Mouse (Mus musculus): ENCODE measurements around the gene Insr.
"Not testable (repeated sequence)": the region's sequence is repeated elsewhere in the genome, so short reads cannot be mapped to it uniquely, and the experiment has no call there.

The Insr gene

DNA sequence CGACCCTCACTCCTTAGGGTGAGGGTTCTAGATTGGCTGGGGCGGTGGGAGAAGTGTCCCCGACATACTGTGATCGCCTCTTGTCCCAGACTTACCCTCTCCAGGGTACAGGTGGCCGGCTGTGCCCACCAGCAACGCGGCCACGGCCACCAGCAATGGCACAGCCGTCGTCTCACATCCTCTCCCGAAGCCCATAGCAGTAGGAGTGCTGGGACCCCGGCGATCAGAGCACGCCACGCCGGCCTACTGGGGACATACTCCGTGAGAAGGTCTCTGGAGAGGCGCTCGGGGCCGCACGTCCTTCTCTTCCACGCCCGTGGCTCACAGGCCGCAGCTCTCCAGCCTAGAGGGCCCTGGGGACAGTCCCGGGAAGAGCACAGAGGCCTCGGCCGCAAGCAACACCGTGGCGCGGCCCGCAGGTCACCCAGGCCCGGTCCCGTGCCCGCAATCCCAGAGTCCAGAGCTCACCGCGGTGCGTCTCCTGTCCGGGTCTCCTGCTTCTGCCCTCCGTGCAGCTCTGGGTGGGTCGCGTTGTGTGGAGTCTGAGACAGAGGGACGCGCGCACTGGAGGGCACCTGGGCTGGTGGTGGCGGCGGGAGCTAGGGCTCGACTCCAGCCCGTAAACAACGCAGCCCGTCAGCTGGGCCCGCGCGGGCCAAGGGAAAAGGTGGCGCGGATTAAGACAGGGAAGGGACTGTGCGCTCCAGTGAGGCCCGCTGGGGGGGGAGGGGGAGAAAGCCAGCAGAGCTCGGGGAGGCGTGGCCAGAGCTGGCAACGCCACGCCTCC, at the start of gene Insr:
Gene Insr (minus strand): TSS at position 684 of the 787 bp plus-strand sequence.
- in situ Hi-C loops (cut with MboI; ENCODE audit: unreplicated experiment in 2 of 2), result loop anchor here in 1 of 2 experiments (5.0 kb wide), 1 partner anchor 57 kb away; no protein-coding TSS in a partner anchor

DNA sequence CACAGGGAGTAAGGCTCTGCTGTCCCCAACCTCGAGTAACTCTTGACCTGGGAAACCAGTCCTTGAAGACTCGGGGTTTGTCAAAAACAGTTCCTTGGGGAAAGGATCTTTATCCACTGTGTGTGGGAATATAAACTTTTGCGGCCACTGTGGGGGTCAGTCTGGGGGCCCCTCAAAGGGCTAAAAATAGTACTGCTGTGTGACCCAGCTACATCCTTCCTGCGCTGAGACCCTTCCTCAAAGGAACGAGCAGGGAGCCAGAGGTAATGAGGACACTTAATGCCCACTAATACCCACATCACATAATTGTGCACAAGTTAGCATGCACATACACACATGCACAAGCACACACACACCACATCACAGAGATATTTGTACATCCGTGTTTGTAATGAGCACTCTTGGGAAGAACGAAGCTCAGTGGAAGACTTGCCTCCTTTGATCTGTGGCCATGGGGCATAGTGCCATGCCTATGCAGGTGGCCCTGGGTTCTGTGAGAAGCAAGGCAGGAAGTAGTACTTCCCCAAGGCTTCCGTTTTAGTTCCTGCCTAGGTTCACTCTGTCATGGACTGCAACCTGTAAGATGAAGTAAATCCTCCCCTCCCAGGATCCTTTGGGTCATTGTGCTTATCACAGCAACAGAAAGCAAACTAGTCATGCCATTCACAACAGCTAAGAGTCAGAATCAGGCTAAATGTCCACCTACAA, 48.3 kb upstream of the Insr start:
- in situ Hi-C loops (cut with MboI; ENCODE audit: unreplicated experiment in 2 of 2), result no loop called here

GRCm38 (mm10) chr8:3327056-3327455, 47.6 kb upstream of the Insr start:
- in situ Hi-C loops (cut with MboI; ENCODE audit: unreplicated experiment in 2 of 2), result no loop called here

DNA sequence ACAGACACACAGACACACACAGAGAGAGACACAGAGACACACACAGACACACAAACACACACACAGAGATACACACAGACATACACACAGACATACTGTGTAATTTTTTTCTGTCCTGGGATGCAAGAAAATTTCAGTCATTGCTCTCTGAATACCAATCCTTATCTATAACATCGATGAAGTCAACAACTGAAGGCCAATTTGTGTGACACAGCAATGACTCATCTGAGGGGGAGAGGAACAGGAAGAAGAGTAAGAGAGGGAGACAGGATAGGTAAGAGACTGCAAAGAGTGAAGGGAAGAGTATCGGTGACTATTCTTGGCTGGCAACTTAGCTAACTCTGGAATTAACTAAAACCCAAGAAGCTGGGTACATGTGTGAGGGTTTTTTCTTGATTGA, 44.8 kb upstream of the Insr start:
- in situ Hi-C loops (cut with MboI; ENCODE audit: unreplicated experiment in 2 of 2), result no loop called here

- in situ Hi-C loops (cut with MboI; ENCODE audit: unreplicated experiment in 2 of 2), result not testable (repeated sequence)
Measured at GRCm38 (mm10) chr8:3319267-3319666, 39.9 kb upstream of the Insr start.

DNA sequence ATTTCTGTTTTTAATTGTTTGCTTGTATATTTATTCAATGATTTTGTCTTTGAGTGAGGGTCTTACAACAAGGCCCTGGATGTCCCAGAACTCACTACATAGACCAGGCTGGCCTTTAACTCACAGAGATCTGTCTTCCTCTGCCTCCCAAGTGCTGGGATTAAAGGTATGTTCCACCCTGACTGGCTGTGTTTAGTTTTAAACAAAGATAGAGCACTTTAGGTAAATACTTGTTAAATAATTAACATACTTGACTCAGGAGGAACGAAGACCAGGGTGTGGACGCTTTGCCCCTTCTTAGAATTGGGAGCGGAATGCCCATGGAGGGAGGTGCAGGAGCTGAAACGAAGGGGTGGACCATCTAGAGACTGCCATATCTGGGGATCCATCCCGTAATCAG, 37.2 kb upstream of the Insr start:
- in situ Hi-C loops (cut with MboI; ENCODE audit: unreplicated experiment in 2 of 2), result no loop called here

- in situ Hi-C loops (cut with MboI; ENCODE audit: unreplicated experiment in 2 of 2), result no loop called here
Measured at GRCm38 (mm10) chr8:3314345-3314744, 34.9 kb upstream of the Insr start.

GRCm38 (mm10) chr8:3313843-3314242, 34.4 kb upstream of the Insr start:
- in situ Hi-C loops (cut with MboI; ENCODE audit: unreplicated experiment in 2 of 2), result no loop called here

DNA sequence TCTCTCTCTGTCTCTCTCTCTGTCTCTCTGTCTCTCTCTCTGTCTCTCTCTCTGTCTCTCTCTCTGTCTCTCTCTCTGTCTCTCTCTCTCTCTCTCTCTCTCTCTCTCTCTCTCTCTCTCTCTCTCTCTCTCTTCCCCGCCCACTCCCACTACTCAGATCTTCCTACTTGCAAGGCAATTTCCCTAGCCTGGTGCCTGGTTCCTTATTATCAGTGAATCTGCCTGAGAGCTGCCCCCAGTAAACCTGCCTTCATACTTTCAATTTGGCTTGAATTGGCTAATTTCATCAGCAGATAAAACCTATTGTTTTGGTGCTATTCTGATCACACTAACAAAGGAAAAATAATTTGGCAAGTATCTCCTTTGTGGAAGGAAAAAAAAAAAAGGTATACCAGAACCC, 34.0 kb upstream of the Insr start:
- in situ Hi-C loops (cut with MboI; ENCODE audit: unreplicated experiment in 2 of 2), result not testable (repeated sequence)

DNA sequence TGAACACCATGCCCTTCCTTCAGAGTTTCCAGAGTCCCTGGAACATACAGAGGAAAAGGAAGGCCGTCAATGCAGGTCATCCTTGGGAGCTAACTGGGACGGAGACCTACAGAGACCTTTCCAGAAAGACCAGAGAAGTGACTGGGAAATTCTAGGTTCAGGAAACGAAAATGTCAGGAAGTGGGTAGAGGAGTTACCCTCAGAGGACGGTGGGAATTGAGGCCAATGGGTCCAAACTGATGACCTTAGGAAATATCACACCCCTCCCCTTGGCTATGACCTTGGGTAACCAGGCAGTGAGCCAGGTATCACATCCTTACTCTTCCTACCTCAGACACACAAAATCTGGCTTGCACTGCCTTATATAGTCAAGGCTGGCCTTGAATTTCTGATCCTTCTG, 32.1 kb upstream of the Insr start:
- in situ Hi-C loops (cut with MboI; ENCODE audit: unreplicated experiment in 2 of 2), result no loop called here

DNA sequence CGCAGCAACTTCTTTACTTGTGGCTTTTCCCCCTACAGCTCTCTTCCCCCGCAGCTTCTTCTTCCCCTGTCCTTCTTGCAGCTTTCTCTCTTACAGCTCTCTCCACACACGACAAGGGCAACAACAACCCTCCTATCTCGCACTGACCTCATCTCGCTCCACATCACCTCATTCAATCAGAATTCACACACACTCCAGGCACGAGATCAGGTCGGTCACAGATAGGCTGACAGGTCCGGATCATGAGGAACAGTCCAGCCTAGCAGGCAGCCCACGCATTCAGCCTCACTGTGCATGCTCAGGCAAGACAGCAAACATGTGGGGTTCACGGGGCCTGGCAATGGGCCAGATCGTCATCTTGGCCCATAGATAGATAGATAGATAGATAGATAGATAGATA, 30.2 kb upstream of the Insr start:
- in situ Hi-C loops (cut with MboI; ENCODE audit: unreplicated experiment in 2 of 2), result no loop called here

GRCm38 (mm10) chr8:3308205-3308800, 28.9 kb upstream of the Insr start:
- in situ Hi-C loops (cut with MboI; ENCODE audit: unreplicated experiment in 2 of 2), result not testable (repeated sequence)

DNA sequence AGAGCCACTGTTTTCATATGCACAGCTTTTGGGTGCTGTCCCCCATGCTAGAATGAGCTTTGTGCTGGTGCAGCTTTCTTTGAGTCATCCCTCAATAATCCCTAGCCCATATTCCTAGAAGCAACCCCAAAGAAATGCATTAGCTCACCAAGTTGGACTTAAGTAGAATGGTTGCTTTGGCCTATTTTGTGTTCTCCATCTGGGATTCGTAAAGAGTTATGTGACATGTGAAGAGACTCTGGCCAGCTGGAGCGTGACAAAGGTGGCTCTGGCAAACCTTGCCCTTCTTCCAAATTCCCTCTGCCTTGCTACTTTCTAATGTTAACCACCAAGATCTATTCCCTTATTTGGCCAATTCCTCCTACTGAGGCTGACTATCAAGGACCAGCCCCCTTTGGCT, 22.7 kb upstream of the Insr start:
- in situ Hi-C loops (cut with MboI; ENCODE audit: unreplicated experiment in 2 of 2), result no loop called here

GRCm38 (mm10) chr8:3299322-3299721, 19.9 kb upstream of the Insr start:
- in situ Hi-C loops (cut with MboI; ENCODE audit: unreplicated experiment in 2 of 2), result no loop called here

DNA sequence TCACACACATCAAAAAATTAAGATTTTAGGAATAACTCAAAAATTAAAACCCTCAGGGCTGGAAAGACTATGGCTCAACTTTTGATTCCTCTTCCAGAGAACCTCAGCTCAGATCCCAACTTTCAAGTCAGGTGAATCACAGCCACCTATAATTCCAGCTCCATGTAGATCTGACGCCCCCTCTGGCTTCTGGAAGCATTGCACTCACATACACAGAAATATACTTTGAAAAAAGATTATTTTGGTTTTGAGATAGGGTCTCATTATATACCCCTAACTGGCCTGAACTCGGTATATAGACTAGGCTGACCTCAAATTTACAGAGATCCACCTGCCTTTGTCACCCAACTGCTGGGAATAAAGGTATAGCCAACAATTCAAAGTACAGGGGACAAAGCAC, 6.4 kb upstream of the Insr start:
- in situ Hi-C loops (cut with MboI; ENCODE audit: unreplicated experiment in 2 of 2), result no loop called here

DNA sequence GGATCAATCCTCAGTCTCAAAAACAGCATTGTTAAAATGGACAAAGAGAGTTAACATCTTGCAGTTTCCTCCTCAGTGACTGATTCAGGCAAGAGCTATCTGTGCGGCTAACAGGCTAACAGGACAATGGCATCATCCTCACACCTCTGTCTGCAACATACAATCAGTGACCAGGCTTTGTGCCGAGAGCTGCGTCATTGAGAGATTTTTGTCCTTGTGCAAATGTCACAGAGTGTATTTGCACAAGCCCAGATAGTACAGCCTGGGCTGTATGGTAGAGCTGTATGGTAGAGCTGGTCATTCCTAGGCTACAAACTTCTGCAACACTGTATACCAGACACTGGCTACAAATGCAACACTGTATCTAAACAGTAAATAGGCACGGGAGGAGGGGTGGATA, 5.2 kb upstream of the Insr start:
- in situ Hi-C loops (cut with MboI; ENCODE audit: unreplicated experiment in 2 of 2), result loop anchor here in 1 of 2 experiments (5.0 kb wide), 1 partner anchor 62 kb away; no protein-coding TSS in a partner anchor

DNA sequence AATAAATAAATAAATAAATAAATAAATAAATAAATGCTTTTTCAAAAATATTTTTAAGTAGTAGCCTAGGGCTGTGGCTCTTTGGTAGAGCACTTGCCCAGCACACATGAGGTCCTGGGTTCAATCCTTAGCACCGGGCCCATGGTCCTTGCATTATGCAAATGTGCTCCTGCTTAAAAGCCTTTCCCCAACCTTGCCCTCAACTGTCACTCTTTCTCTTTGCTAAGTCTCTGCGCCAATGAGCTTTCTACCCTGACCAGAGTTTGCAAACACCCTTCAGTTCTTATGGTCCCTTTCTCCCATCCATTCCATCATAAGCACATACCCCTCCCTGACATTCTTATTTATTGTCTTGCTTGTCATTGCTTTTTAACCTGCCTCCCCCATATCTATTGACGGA, 1.9 kb upstream of the Insr start:
- in situ Hi-C loops (cut with MboI; ENCODE audit: unreplicated experiment in 2 of 2), result loop anchor here in 1 of 2 experiments (5.0 kb wide), 1 partner anchor 59 kb away; no protein-coding TSS in a partner anchor

GRCm38 (mm10) chr8:3280266-3280910, 971 bp upstream of the Insr start:
- in situ Hi-C loops (cut with MboI; ENCODE audit: unreplicated experiment in 2 of 2), result loop anchor here in 1 of 2 experiments (5.0 kb wide), 1 partner anchor 58 kb away; no protein-coding TSS in a partner anchor

- in situ Hi-C loops (cut with MboI; ENCODE audit: unreplicated experiment in 2 of 2), result loop anchor here (5.0 kb wide), 1 partner anchor 57 kb away; no protein-coding TSS in a partner anchor
Measured at GRCm38 (mm10) chr8:3279721-3280077, 282 bp upstream of the Insr start.

- in situ Hi-C loops (cut with MboI; ENCODE audit: unreplicated experiment in 2 of 2), result loop anchor here in 1 of 2 experiments (5.0 kb wide), 1 partner anchor 56 kb away; no protein-coding TSS in a partner anchor
Measured at GRCm38 (mm10) chr8:3278181-3278820, 1.1 kb downstream of the Insr start.

All from v-Abl transformed pro-B cells (cell line).